Mouse (Mus musculus) G1E-ER4 (cell line): ENCODE data around the gene Zfp384. TPM values are rescaled to one million over a fixed set of nuclear protein-coding genes. Genes with fewer than 3 reads are reported as not detected.

ENCODE experiments used
- GATA1 ChIP-seq: IDR thresholded peaks from one replicate; pipeline ENCODE4 v1.8.0; 2012; ENCODE audit warnings: low read length, inconsistent platforms
- polyA plus RNA-seq: library from polyadenylated mRNA; stranded (reverse); fragments of >175 nt; gene quantifications from 2 replicates; pipeline ENCODE4 v1.2.3, GENCODE M21; 2012

Zfp384 gene
- polyA plus RNA-seq, 1 experiment = 76.3 TPM

DNA sequence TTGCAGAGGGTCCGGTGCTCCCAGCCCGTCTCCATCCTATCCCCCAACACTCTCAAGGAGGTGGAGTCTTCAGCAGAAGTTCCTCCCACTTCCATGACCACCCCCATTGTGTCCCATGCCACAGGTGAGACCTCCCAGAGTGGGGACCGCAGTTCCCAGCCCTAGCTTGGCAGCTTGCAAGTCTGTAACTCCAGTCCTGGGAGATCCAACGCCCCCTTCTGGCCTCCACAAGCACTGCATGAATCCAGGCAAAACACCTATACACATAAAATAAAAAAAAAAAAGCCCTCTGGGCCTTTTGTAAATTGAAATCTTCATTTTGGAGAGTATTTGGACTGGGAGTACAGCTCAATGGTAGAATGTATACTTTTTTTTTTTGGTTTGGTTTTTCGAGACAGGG, 42.3 kb downstream of the Zfp384 start:
- no peak for TF ChIP-seq GATA1

GRCm38 (mm10) chr6:125061493-125061892, 52.5 kb downstream of the Zfp384 start:
- no peak for TF ChIP-seq GATA1

DNA sequence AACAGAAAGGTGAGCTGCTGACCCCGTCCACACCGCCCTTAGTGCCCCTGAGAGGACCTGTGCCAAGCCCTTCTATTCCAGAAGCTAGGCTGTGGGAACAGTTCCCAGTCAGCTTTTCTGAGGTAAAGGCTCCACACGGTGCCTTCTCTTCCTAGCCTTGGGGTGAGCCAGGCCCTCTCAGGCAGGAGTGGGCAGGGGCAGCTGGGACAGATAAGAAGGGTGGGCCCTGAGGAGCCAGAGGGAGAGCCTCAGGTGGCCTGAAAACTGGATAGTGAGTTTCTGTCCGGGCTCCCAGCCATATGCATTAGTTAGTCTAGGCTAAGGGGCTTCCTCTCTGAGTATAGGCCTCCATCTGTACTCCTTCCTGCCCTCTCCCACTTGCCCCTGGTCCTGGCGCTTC, 53.6 kb downstream of the Zfp384 start:
- TF ChIP-seq GATA1 = no peak

DNA sequence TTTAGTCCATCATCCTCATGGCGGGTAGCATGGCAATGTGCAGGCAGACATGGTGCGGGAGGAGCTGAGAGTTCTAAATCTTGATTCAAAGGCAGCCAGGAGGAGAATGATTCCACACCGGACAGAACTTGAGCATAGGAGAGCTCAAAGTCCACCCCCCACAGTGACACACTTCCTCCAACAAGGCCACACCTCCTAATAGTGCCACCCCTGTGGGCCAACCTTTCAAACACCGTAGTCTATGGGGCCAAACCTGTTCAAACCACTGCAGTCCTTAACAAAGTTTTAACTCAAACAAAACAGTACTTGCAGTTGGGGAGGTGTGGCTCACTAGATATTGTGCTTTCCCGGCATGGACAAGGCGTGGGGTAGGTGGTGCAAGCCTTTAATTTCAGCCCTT, 55.0 kb downstream of the Zfp384 start:
- TF ChIP-seq GATA1 = no peak

GRCm38 (mm10) chr6:125067571-125067995, 58.6 kb downstream of the Zfp384 start, which contains the start of gene Lpar5:
Gene Lpar5 (plus strand): TSS chr6:125067920.
- TF ChIP-seq GATA1 = no peak

- peak; percentile 70 for TF ChIP-seq GATA1
Observed at GRCm38 (mm10) chr6:125071170-125071895, 62.4 kb downstream of the Zfp384 start.

GRCm38 (mm10) chr6:125071896-125072279, 62.9 kb downstream of the Zfp384 start:
- no peak for TF ChIP-seq GATA1

- TF ChIP-seq GATA1 = no peak
Observed at GRCm38 (mm10) chr6:125073825-125074224, 64.9 kb downstream of the Zfp384 start.

DNA sequence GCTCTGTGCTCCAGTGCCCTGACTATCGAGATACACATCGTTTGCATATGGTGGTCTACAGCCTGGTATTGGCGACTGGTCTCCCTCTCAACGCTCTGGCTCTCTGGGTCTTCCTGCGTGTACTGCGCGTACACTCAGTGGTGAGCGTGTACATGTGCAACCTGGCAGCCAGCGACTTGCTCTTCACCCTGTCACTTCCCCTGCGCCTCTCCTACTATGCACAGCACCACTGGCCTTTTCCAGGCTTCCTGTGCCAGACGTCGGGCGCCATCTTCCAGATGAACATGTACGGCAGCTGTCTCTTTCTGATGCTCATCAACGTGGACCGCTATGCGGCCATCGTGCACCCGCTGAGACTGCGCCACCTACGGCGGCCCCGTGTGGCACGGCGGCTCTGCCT, 72.4 kb downstream of the Zfp384 start:
- no peak for TF ChIP-seq GATA1

DNA sequence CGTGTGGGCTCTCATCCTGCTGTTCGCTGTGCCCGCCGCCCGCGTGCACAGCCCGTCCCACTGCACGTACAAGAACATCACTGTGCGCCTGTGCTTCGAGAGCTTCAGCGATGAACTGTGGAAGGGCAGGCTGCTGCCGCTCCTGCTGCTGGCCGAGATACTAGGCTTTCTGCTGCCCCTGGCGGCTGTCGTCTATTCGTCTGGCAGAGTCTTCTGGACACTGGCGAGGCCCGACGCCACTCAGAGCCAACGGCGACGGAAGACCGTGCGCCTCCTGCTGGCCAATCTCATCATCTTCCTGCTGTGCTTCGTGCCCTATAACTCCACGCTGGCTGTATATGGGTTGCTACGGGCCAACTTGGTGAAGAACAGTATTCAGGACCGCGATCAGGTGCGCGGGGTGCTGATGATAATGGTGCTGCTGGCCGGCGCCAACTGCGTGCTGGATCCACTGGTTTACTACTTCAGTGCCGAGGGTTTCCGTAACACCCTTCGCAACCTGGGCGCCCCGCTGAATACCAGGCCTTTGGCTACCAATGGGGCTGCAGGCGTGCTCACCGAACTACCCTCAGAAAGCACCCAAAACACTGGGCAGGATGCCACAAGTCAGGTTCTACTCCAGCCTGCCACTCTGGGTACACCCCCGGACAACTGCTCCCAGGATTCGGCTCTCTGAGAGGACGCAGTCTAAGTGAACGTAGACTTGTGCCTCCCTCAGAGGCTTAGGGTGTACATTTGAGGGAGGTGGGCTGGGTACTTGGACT, 73.0 kb downstream of the Zfp384 start:
- TF ChIP-seq GATA1 = no peak

- no peak for TF ChIP-seq GATA1
Observed at GRCm38 (mm10) chr6:125082801-125083386, 73.9 kb downstream of the Zfp384 start.

GRCm38 (mm10) chr6:125084424-125084823, 75.5 kb downstream of the Zfp384 start:
- no peak for TF ChIP-seq GATA1

Other genes starting within 250 kb of the Zfp384 start
- not detected in 2 replicates for gene Eno2, start 239.5 kb upstream of the Zfp384 start, polyA plus RNA-seq
- gene Lrrc23, start 229.4 kb upstream of the Zfp384 start, polyA plus RNA-seq = not detected in 2 replicates
- 10.8 and 11.7 TPM in 2 replicates for gene Spsb2, start 200.5 kb upstream of the Zfp384 start, polyA plus RNA-seq
- gene Tpi1, start 194.8 kb upstream of the Zfp384 start, polyA plus RNA-seq = 388 and 516 TPM in 2 replicates
- gene Usp5, start 179.7 kb upstream of the Zfp384 start, polyA plus RNA-seq = 54.8 and 73.3 TPM in 2 replicates
- gene Cdca3, start 179.6 kb upstream of the Zfp384 start, polyA plus RNA-seq = 64.7 and 82.9 TPM in 2 replicates
- gene Gnb3, start 168.9 kb upstream of the Zfp384 start, polyA plus RNA-seq = not detected in 2 replicates
- gene P3h3, start 151.4 kb upstream of the Zfp384 start, polyA plus RNA-seq = not detected in 2 replicates
- gene Gpr162, start 145.2 kb upstream of the Zfp384 start, polyA plus RNA-seq = not detected in 2 replicates
- gene Cd4, start 120.9 kb upstream of the Zfp384 start, polyA plus RNA-seq = not detected in 2 replicates
- gene Lag3, start 97.4 kb upstream of the Zfp384 start, polyA plus RNA-seq = not detected in 2 replicates
- gene Ptms, start 89.0 kb upstream of the Zfp384 start, polyA plus RNA-seq = 116 and 155 TPM in 2 replicates
- 344 and 363 TPM in 2 replicates for gene Mlf2, start 77.8 kb upstream of the Zfp384 start, polyA plus RNA-seq
- 93.0 and 105 TPM in 2 replicates for gene Cops7a, start 43.6 kb upstream of the Zfp384 start, polyA plus RNA-seq
- gene Pianp, start 12.5 kb upstream of the Zfp384 start, polyA plus RNA-seq = not detected in 2 replicates
- 15.9 and 16.1 TPM in 2 replicates for gene Ing4, start 30.6 kb downstream of the Zfp384 start, polyA plus RNA-seq
- 3.0 and 4.4 TPM in 2 replicates for gene Acrbp, start 40.5 kb downstream of the Zfp384 start, polyA plus RNA-seq
- 0.81 and 1.7 TPM in 2 replicates for gene Lpar5, start 58.8 kb downstream of the Zfp384 start, polyA plus RNA-seq
- 194 and 228 TPM in 2 replicates for gene Chd4, start 86.8 kb downstream of the Zfp384 start, polyA plus RNA-seq
- 49.3 and 104 TPM in 2 replicates for gene Nop2, start 122.8 kb downstream of the Zfp384 start, polyA plus RNA-seq
- 23.6 and 29.7 TPM in 2 replicates for gene Iffo1, start 136.1 kb downstream of the Zfp384 start, polyA plus RNA-seq
- gene Gapdh, start 157.3 kb downstream of the Zfp384 start, polyA plus RNA-seq = 12,939 and 20,956 TPM in 2 replicates
- gene Ncapd2, start 182.6 kb downstream of the Zfp384 start, polyA plus RNA-seq = 265 and 289 TPM in 2 replicates
- 176 and 228 TPM in 2 replicates for gene Mrpl51, start 182.7 kb downstream of the Zfp384 start, polyA plus RNA-seq
- gene Vamp1, start 206.4 kb downstream of the Zfp384 start, polyA plus RNA-seq = 2.3 and 3.1 TPM in 2 replicates
- gene Tapbpl, start 222.7 kb downstream of the Zfp384 start, polyA plus RNA-seq = 1.9 and 2.2 TPM in 2 replicates
- gene Cd27, start 227.9 kb downstream of the Zfp384 start, polyA plus RNA-seq = not detected in 2 replicates